Mouse (Mus musculus) hindbrain, embryonic 11.5 days (tissue): ENCODE data around the gene Vmn2r71. TPM values are rescaled to one million over a fixed set of nuclear protein-coding genes. Genes with fewer than 3 reads are reported as not detected.

Experiments
- ATAC-seq: fragments of 200-750 bp; cut with Nextera tagmentation; 2 replicates; pipeline ENCODE4 v1.8.0; 2017; ENCODE audit warnings: mild to moderate bottlenecking, moderate TSS enrichment, moderate library complexity; ENCODE audit not compliant: low FRiP score
- DNase-seq: peaks from one replicate; pipeline ENCODE4 v3.0.0-alpha.2; 2015; ENCODE audit warnings: low spot score
- H3K27ac ChIP-seq: fragments of 300-500 bp; sonication (generic); 2 replicates; pipeline ENCODE4 v1.5.1; 2014; ENCODE audit warnings: mild to moderate bottlenecking, low read depth, low read length
- H3K27me3 ChIP-seq: fragments of 300-500 bp; sonication (generic); 2 replicates; pipeline ENCODE4 v1.6.1; 2014; ENCODE audit warnings: mild to moderate bottlenecking, low read length, moderate library complexity, mixed read lengths; ENCODE audit not compliant: control insufficient read depth, insufficient read depth
- H3K36me3 ChIP-seq: fragments of 300-500 bp; sonication (generic); 2 replicates; pipeline ENCODE4 v1.6.1; 2014; ENCODE audit warnings: mild to moderate bottlenecking, low read length, moderate library complexity, mixed read lengths; ENCODE audit not compliant: control insufficient read depth, insufficient read depth
- H3K4me1 ChIP-seq: fragments of 300-500 bp; sonication (generic); replicated peaks from 2 replicates; pipeline ENCODE4 v1.6.1; 2014; ENCODE audit warnings: low read length, mixed read lengths; ENCODE audit not compliant: control insufficient read depth, insufficient read depth
- H3K4me2 ChIP-seq: fragments of 300-500 bp; sonication (generic); replicated peaks from 2 replicates; pipeline ENCODE4 v1.6.1; 2014; ENCODE audit warnings: mild to moderate bottlenecking, low read depth, low read length
- H3K4me3 ChIP-seq: fragments of 300-500 bp; sonication (generic); 2 replicates; pipeline ENCODE4 v1.5.1; 2014; ENCODE audit warnings: low read depth, low read length
- H3K9ac ChIP-seq: fragments of 300-500 bp; sonication (generic); 2 replicates; pipeline ENCODE4 v1.6.1; 2014; ENCODE audit warnings: low read depth, low read length
- H3K9me3 ChIP-seq: fragments of 300-500 bp; sonication (generic); 2 replicates; pipeline ENCODE4 v1.6.1; 2016; ENCODE audit warnings: low read length; ENCODE audit not compliant: control insufficient read depth
- WGBS: fragments of 180-500 bp; shearing (Covaris S2); extraction: QIAGEN DNeasy Blood & Tissue Kit; methylation state at CpG from one replicate; pipeline ENCODE4 v1.1.7; 2014; 5-methylcytosine and 5-hydroxymethylcytosine counted together
- polyA plus RNA-seq: library from polyadenylated mRNA; unstranded; fragments of >200 nt; fragmentation: Nextera tagmentation; extraction: Ambion mirVana; gene quantifications from 2 replicates; pipeline ENCODE4 v1.2.1, GENCODE M21; 2014

The Vmn2r71 gene
- not detected in 2 replicates for polyA plus RNA-seq

DNA sequence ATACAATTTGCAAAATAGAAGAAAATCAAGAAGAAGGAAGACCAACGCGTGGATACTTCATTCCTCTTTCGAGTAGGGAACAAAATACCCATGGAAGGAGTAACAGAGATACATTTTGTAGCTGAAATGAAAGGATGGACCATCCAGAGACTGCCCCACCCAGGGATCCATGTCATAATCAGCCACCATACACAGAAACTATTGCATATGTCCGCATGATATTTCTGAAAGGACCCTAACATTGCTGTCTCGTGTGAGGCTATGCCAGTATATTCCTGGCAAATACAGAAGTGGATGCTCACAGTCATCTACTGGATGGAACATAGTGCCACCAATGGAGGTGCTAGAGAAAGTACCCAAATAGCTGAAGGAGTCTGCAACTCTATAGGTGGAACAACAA, at the start of gene Vmn2r71:
Vmn2r71 (plus strand) TSS at position 301 of the 400 bp plus-strand sequence.
- H3K36me3 ChIP-seq = no peaks in the 10 kb centered on the region
- no peak within 1 kb of the TSS for H3K4me3 ChIP-seq
- no peak within 1 kb of the TSS for H3K9ac ChIP-seq
- H3K9me3 ChIP-seq = no peaks in the 10 kb centered on the region
- DNase-seq = no peak
- H3K4me2 ChIP-seq = no peak within 1 kb of the TSS
- WGBS = 78% methylated on average over 5 of the region's 5 CpGs
- no peak for ATAC-seq
- no peak within 1 kb of the TSS for H3K27ac ChIP-seq
- no peaks in the 10 kb centered on the region for H3K4me1 ChIP-seq
- H3K27me3 ChIP-seq = no peaks in the 10 kb centered on the region

GRCm38 (mm10) chr7:85542108-85542507, 20.8 kb upstream of the Vmn2r71 start:
- Histone ChIP-seq H3K4me1 (no peaks in the 10 kb centered on the region), H3K9ac (no peak overlapping the region), H3K4me2 (no peak overlapping the region), H3K4me3 (no peak overlapping the region), H3K27ac (no peak overlapping the region), H3K36me3 (no peaks in the 10 kb centered on the region), H3K9me3 (no peaks in the 10 kb centered on the region), H3K27me3 (no peaks in the 10 kb centered on the region)
- DNase-seq (no peak), ATAC-seq (no peak)
- WGBS = 93% methylated on average over 2 of the region's 2 CpGs

- ATAC-seq (no peak), DNase-seq (no peak)
- Histone ChIP-seq H3K4me3 (no peak overlapping the region), H3K9me3 (no peaks in the 10 kb centered on the region), H3K9ac (no peak overlapping the region), H3K27me3 (no peaks in the 10 kb centered on the region), H3K27ac (no peak overlapping the region), H3K4me1 (no peaks in the 10 kb centered on the region), H3K36me3 (no peaks in the 10 kb centered on the region), H3K4me2 (no peak overlapping the region)
- 63% methylated on average over 2 of the region's 2 CpGs for WGBS
Measured at GRCm38 (mm10) chr7:85543118-85543517, 19.8 kb upstream of the Vmn2r71 start.

- Histone ChIP-seq H3K4me2 (no peak within 1 kb of the TSS), H3K4me1 (no peaks in the 10 kb centered on the region), H3K36me3 (no peaks in the 10 kb centered on the region), H3K27me3 (no peaks in the 10 kb centered on the region), H3K27ac (no peak within 1 kb of the TSS), H3K4me3 (no peak within 1 kb of the TSS), H3K9me3 (no peaks in the 10 kb centered on the region), H3K9ac (no peak within 1 kb of the TSS)
- WGBS = 79% methylated on average over 2 of the region's 2 CpGs
- DNase-seq (no peak), ATAC-seq (no peak)
Measured at GRCm38 (mm10) chr7:85569092-85569491, 6.2 kb downstream of the Vmn2r71 start, which contains the start of gene Vmn2r70. Vmn2r70 (minus strand) TSS chr7:85569192.

Other genes starting within 250 kb of the Vmn2r71 start
- gene Vmn2r69, start 147.2 kb upstream of the Vmn2r71 start, polyA plus RNA-seq = not detected in 2 replicates
- not detected in 2 replicates for gene Vmn2r70, start 6.1 kb downstream of the Vmn2r71 start, polyA plus RNA-seq
- not detected in 2 replicates for gene Vmn2r72, start 192.0 kb downstream of the Vmn2r71 start, polyA plus RNA-seq